Mouse (Mus musculus) yolk sac, embryonic 10.5 days (tissue): ENCODE results near the gene Hba-a2.
A peak's percentile ranks its signal among the peaks of the same experiment; 100 is the strongest.

Source experiments
- DNase-seq: peaks from one replicate; pipeline ENCODE4 v3.0.0-alpha.2; 2017; ENCODE audit warnings: low spot score

Gene Hba-a2

GRCm38 (mm10) chr11:32320507-32321195, 24.4 kb downstream of the Hba-a2 start:
- DNase-seq: no peak

GRCm38 (mm10) chr11:32321196-32321565, 24.9 kb downstream of the Hba-a2 start:
- DNase-seq: peak; percentile 32

GRCm38 (mm10) chr11:32324609-32325008, 28.3 kb downstream of the Hba-a2 start:
- peak; percentile 75 for DNase-seq

GRCm38 (mm10) chr11:32331075-32331474, 34.8 kb downstream of the Hba-a2 start:
- DNase-seq: no peak

GRCm38 (mm10) chr11:32331861-32332260, 35.6 kb downstream of the Hba-a2 start:
- no peak for DNase-seq

GRCm38 (mm10) chr11:32333235-32333634, 36.9 kb downstream of the Hba-a2 start:
- no peak for DNase-seq

GRCm38 (mm10) chr11:32336435-32336907, 40.2 kb downstream of the Hba-a2 start:
- no peak for DNase-seq

GRCm38 (mm10) chr11:32339131-32339531, 42.8 kb downstream of the Hba-a2 start:
- DNase-seq: no peak

- peak; percentile 40 for DNase-seq
Observed at GRCm38 (mm10) chr11:32340476-32341473, 44.5 kb downstream of the Hba-a2 start.

- no peak for DNase-seq
Observed at GRCm38 (mm10) chr11:32342770-32343191, 46.5 kb downstream of the Hba-a2 start.

GRCm38 (mm10) chr11:32343350-32343749, 47.1 kb downstream of the Hba-a2 start:
- no peak for DNase-seq

GRCm38 (mm10) chr11:32345504-32346297, 49.4 kb downstream of the Hba-a2 start:
- DNase-seq: no peak
